Mouse (Mus musculus) left cerebral cortex, postnatal 14 days (tissue): ENCODE results near the gene Actr8. TPM values are rescaled to one million over a fixed set of nuclear protein-coding genes. Genes with fewer than 3 reads are reported as not detected.

Experiments used
- DNase-seq, 2 experiments: peaks; one replicate each; pipeline ENCODE4 v3.0.0; 2021 to 2022; ENCODE audit warnings: low spot score in 2 of 2, mixed read lengths in 1 of 2
- intact Hi-C: fragments of 180-260 bp; cut with DNase I; formaldehyde crosslinking; loops from one replicate; pipeline ENCODE4 v1.15.1; 2025
- long read RNA-seq, 2 experiments: library from polyadenylated mRNA; stranded (forward); transcript quantifications; one replicate each; pipeline ENCODE4 v2.0.0; 2021
- total RNA-seq, 2 experiments: library from RNA; stranded (reverse); gene quantifications; 2 replicates each; pipeline ENCODE4 v1.2.3; 2021

Actr8 gene
- total RNA-seq = 10 to 100 TPM; 68.4 to 77.1 TPM
- long read RNA-seq, experiment 1, transcript Actr8-201 (13 exons, 2,119 nt) = major isoform, 49 of 78 reads
- long read RNA-seq, experiment 1, partial matches to known transcripts = 10 of 78 reads
- long read RNA-seq, experiment 1, other reads (novel, unspliced or antisense) = 17 of 78 reads
- long read RNA-seq, experiment 2, transcript Actr8-201 (13 exons, 2,119 nt) = major isoform, 32 of 55 reads
- long read RNA-seq, experiment 2, partial matches to known transcripts = 8 of 55 reads
- long read RNA-seq, experiment 2, other reads (novel, unspliced or antisense) = 15 of 55 reads

- DNase-seq = peak; percentile 88 to 93
- intact Hi-C loops = no loop called here
Measured at GRCm38 (mm10) chr14:29978254-29979204, at the start of gene Actr8. TSS of gene Actr8 (plus strand) at chr14:29978337.

GRCm38 (mm10) chr14:29928966-29929365, 49.2 kb upstream of the Actr8 start:
- no peak for DNase-seq
- intact Hi-C loops = no loop called here

- intact Hi-C loops = loop anchor here (5.0 to 10.0 kb wide), 2 partner anchors 98 to 991 kb away; no protein-coding TSS in a partner anchor
- no peak for DNase-seq
Measured at GRCm38 (mm10) chr14:29935516-29935915, 42.6 kb upstream of the Actr8 start.

- intact Hi-C loops = loop anchor here (1.0 to 10.0 kb wide), 3 partner anchors 100 to 993 kb away; partner anchors contain the start of gene Cacna2d3
- peak; percentile 61 to 76 for DNase-seq
Measured at GRCm38 (mm10) chr14:29937466-29937865, 40.7 kb upstream of the Actr8 start.

- intact Hi-C loops = loop anchor here (5.0 to 10.0 kb wide), 2 partner anchors 102 to 995 kb away; no protein-coding TSS in a partner anchor
- no peak for DNase-seq
Measured at GRCm38 (mm10) chr14:29939600-29940312, 38.4 kb upstream of the Actr8 start.

- intact Hi-C loops = no loop called here
- no peak for DNase-seq
Measured at GRCm38 (mm10) chr14:29940313-29940812, 37.8 kb upstream of the Actr8 start.

GRCm38 (mm10) chr14:29940877-29941276, 37.3 kb upstream of the Actr8 start:
- intact Hi-C loops = no loop called here
- DNase-seq = peak; percentile 52 to 72

GRCm38 (mm10) chr14:29946761-29947309, 31.3 kb upstream of the Actr8 start:
- DNase-seq = no peak
- intact Hi-C loops = no loop called here

GRCm38 (mm10) chr14:29950805-29951204, 27.3 kb upstream of the Actr8 start:
- no peak for DNase-seq
- intact Hi-C loops = no loop called here

GRCm38 (mm10) chr14:29957393-29957792, 20.7 kb upstream of the Actr8 start:
- DNase-seq = no peak
- intact Hi-C loops = no loop called here

- intact Hi-C loops = no loop called here
- DNase-seq = no peak
Measured at GRCm38 (mm10) chr14:29967611-29968010, 10.5 kb upstream of the Actr8 start.

GRCm38 (mm10) chr14:29968075-29968821, 9.9 kb upstream of the Actr8 start, which contains the start of gene Selenok:
TSS of gene Selenok (plus strand) at chr14:29968308.
- intact Hi-C loops = no loop called here
- peak; percentile 96 to 99 for DNase-seq

GRCm38 (mm10) chr14:29971446-29971845, 6.7 kb upstream of the Actr8 start:
- intact Hi-C loops = no loop called here
- no peak for DNase-seq

- intact Hi-C loops = no loop called here
Measured at GRCm38 (mm10) chr14:29971993-29972392, 6.1 kb upstream of the Actr8 start.

GRCm38 (mm10) chr14:29976927-29977326, 1.2 kb upstream of the Actr8 start:
- intact Hi-C loops = no loop called here
- no peak for DNase-seq

More at GRCm38 (mm10) chr14:29971993-29972392, 6.1 kb upstream of the Actr8 start:
- no peak for DNase-seq

GRCm38 (mm10) chr14:29980447-29981205, 2.5 kb downstream of the Actr8 start:
- intact Hi-C loops = no loop called here
- DNase-seq = peak in 1 of 2 experiments; percentile 40

GRCm38 (mm10) chr14:29986096-29986495, 8.0 kb downstream of the Actr8 start:
- intact Hi-C loops = no loop called here
- DNase-seq = no peak

GRCm38 (mm10) chr14:29987276-29987675, 9.1 kb downstream of the Actr8 start:
- intact Hi-C loops = no loop called here
- no peak for DNase-seq
